Mouse (Mus musculus) limb, embryonic 12.5 days (tissue): Measurements from ENCODE around the gene Syce1. TPM values are rescaled to one million over a fixed set of nuclear protein-coding genes. Genes with fewer than 3 reads are reported as not detected.
"Not testable (repeated sequence)": the region's sequence is repeated elsewhere in the genome, so short reads cannot be mapped to it uniquely, and the experiment has no call there.

Experiments
- ATAC-seq: fragments of 200-750 bp; cut with Nextera tagmentation; 2 replicates; pipeline ENCODE4 v1.8.0; 2017; ENCODE audit warnings: low read depth, moderate TSS enrichment; ENCODE audit not compliant: insufficient number of reproducible peaks, insufficient read depth, low FRiP score, low TSS enrichment
- H3K27ac ChIP-seq: fragments of 300-500 bp; sonication (generic); 2 replicates; pipeline ENCODE4 v1.5.1; 2016; ENCODE audit warnings: mild to moderate bottlenecking, moderate library complexity
- H3K27me3 ChIP-seq: fragments of 300-500 bp; sonication (generic); 2 replicates; pipeline ENCODE4 v1.6.1; 2016; ENCODE audit warnings: mild to moderate bottlenecking, moderate library complexity
- H3K36me3 ChIP-seq: fragments of 300-500 bp; sonication (generic); 2 replicates; pipeline ENCODE4 v1.6.1; 2016; ENCODE audit warnings: mild to moderate bottlenecking, moderate library complexity
- H3K4me1 ChIP-seq: fragments of 300-500 bp; sonication (generic); replicated peaks from 2 replicates; pipeline ENCODE4 v1.6.1; 2016
- H3K4me2 ChIP-seq: fragments of 300-500 bp; sonication (generic); 2 replicates; pipeline ENCODE4 v1.6.1; 2016; ENCODE audit warnings: mild to moderate bottlenecking, moderate library complexity
- H3K4me3 ChIP-seq: fragments of 300-500 bp; sonication (generic); replicated peaks from 2 replicates; pipeline ENCODE4 v1.5.1; 2016; ENCODE audit warnings: mild to moderate bottlenecking
- H3K9ac ChIP-seq: fragments of 300-500 bp; sonication (generic); replicated peaks from 2 replicates; pipeline ENCODE4 v1.6.1; 2016; ENCODE audit warnings: mild to moderate bottlenecking, moderate library complexity
- H3K9me3 ChIP-seq: fragments of 300-500 bp; sonication (generic); 2 replicates; pipeline ENCODE4 v1.6.1; 2016; ENCODE audit warnings: mild to moderate bottlenecking, moderate library complexity
- WGBS: fragments of 180-500 bp; shearing (Covaris S2); methylation state at CpG from one replicate; pipeline ENCODE4 v1.1.7; 2016; 5-methylcytosine and 5-hydroxymethylcytosine counted together
- polyA plus RNA-seq: library from polyadenylated mRNA; unstranded; fragments of >200 nt; fragmentation: Nextera tagmentation; extraction: Ambion mirVana; gene quantifications from 2 replicates; pipeline ENCODE4 v1.2.1, GENCODE M21; 2016

The Syce1 gene
- polyA plus RNA-seq, 1 experiment from 2014 or later, result 0.69 TPM

GRCm38 (mm10) chr7:140765391-140765790, 22.3 kb downstream of the Syce1 start:
- H3K27me3 ChIP-seq, H3K4me2 ChIP-seq, H3K27ac ChIP-seq, H3K4me1 ChIP-seq, H3K9me3 ChIP-seq, H3K36me3 ChIP-seq, H3K4me3 ChIP-seq, ATAC-seq, H3K9ac ChIP-seq: not testable (repeated sequence)
- 76% methylated on average over 1 of the region's 1 CpGs for WGBS

- Histone ChIP-seq H3K27me3 (no peaks in the 10 kb centered on the region), H3K27ac (no peak within 1 kb of the TSS), H3K9me3 (no peaks in the 10 kb centered on the region), H3K36me3 (no peaks in the 10 kb centered on the region), H3K9ac (no peak within 1 kb of the TSS), H3K4me3 (no peak within 1 kb of the TSS), H3K4me1 (no peaks in the 10 kb centered on the region), H3K4me2 (no peak within 1 kb of the TSS)
- 82% methylated on average over 7 of the region's 7 CpGs for WGBS
- ATAC-seq, result no peak
These were observed 24.1 kb downstream of the Syce1 start, which contains the start of gene Cyp2e1 for GRCm38 (mm10) chr7:140763447-140764020. Cyp2e1 (plus strand) TSS chr7:140763739.

DNA sequence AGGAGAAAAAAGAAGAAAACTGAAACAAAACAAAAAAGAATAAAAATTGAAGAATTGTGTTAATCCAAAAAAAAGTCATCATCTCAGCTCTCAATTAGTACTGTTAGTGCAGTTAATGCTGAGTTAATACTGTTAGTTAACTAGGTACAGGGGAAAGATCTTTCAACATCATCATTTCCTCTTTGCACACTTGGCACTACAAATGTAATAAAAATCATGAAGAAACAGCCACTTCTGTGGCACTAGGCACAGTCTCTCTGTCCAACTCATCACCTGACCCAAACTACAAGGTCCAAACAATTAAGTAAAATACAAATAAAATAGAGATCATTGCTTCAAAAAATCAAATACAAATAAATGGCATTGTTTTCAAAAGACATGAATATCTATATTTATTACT, 27.0 kb downstream of the Syce1 start:
- Histone ChIP-seq H3K27ac (no peak overlapping the region), H3K36me3 (no peaks in the 10 kb centered on the region), H3K9ac (no peak overlapping the region), H3K4me1 (no peaks in the 10 kb centered on the region), H3K4me2 (no peak overlapping the region), H3K9me3 (no peaks in the 10 kb centered on the region), H3K27me3 (no peaks in the 10 kb centered on the region), H3K4me3 (no peak overlapping the region)
- no peak for ATAC-seq

DNA sequence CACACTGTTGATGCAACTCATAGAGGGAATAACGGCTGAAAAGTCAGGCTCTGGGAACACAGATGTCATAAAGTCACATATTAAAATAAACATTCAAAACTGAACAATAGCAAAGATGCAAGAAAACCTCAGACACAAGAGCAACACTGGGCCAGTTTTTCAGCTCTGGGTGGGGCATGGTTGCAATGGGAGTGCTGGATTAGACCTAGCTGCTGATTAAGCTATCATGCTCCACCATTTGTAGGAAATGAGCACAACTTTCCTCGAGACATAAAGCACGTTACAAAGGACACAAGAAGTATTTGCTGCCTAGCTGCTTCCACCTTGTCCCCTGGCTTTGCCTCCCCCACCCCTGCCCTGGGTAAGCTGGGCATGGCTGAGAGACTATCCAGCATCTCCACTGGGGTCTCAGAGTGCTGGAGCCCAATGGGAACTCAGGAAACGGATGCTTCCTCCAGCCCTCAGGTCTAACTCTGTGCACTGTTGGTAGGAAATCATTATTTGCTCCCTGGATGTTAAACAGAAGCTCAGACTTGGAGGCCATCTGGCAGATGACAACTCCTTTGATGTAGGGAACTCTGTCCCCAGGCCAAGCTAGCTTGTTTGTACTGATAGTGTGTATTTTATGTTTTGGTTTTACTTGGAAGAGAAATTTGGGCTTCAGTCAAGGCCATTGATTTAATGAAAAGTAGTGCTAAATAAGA, 31.3 kb downstream of the Syce1 start:
- no peak overlapping the region for H3K4me3 ChIP-seq
- no peak for ATAC-seq
- no peak overlapping the region for H3K9ac ChIP-seq
- H3K9me3 ChIP-seq, result no peaks in the 10 kb centered on the region
- H3K27ac ChIP-seq, result no peak overlapping the region
- no peaks in the 10 kb centered on the region for H3K27me3 ChIP-seq
- H3K4me2 ChIP-seq, result no peak overlapping the region
- no peaks in the 10 kb centered on the region for H3K36me3 ChIP-seq
- H3K4me1 ChIP-seq, result no peaks in the 10 kb centered on the region
- WGBS, result 68% methylated on average over 4 of the region's 4 CpGs

- H3K27me3 ChIP-seq, result no peaks in the 10 kb centered on the region
- no peak for ATAC-seq
- H3K9ac ChIP-seq, result no peak overlapping the region
- H3K4me1 ChIP-seq, result no peaks in the 10 kb centered on the region
- H3K36me3 ChIP-seq, result no peaks in the 10 kb centered on the region
- H3K4me3 ChIP-seq, result no peak overlapping the region
- no peak overlapping the region for H3K27ac ChIP-seq
- H3K9me3 ChIP-seq, result no peaks in the 10 kb centered on the region
- H3K4me2 ChIP-seq, result no peak overlapping the region
These were observed 33.1 kb downstream of the Syce1 start for GRCm38 (mm10) chr7:140754556-140754955.

DNA sequence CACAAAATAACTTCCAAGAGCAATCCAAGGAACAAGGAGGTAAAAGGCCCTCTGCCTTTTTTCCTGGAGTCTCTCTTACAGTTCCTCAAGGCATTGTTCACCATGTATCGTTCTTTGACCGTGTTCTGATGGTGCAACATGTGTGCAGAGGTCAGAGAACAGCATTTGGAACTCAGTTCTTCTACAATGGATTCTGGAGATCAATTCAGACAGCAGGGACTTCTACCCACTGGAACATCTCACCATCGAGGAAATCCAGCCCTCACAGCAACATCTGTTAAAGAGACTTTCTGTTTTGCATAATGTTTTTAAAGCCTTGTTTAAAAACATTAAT, 38.9 kb downstream of the Syce1 start:
- Histone ChIP-seq H3K9ac (no peak overlapping the region), H3K36me3 (no peaks in the 10 kb centered on the region), H3K4me2 (no peak overlapping the region), H3K27ac (no peak overlapping the region), H3K27me3 (no peaks in the 10 kb centered on the region), H3K4me1 (no peaks in the 10 kb centered on the region), H3K9me3 (no peaks in the 10 kb centered on the region), H3K4me3 (no peak overlapping the region)
- ATAC-seq, result no peak
- 75% methylated on average over 3 of the region's 3 CpGs for WGBS

- WGBS, result 81% methylated on average over 6 of the region's 6 CpGs
- no peak for ATAC-seq
These were observed 39.4 kb downstream of the Syce1 start for GRCm38 (mm10) chr7:140748116-140748826.

GRCm38 (mm10) chr7:140747402-140747801, 40.2 kb downstream of the Syce1 start:
- Histone ChIP-seq H3K4me2 (no peak overlapping the region), H3K9ac (no peak overlapping the region), H3K4me3 (no peak overlapping the region), H3K36me3 (no peaks in the 10 kb centered on the region), H3K27ac (no peak overlapping the region), H3K4me1 (no peaks in the 10 kb centered on the region), H3K27me3 (no peaks in the 10 kb centered on the region), H3K9me3 (no peaks in the 10 kb centered on the region)
- 90% methylated on average over 3 of the region's 3 CpGs for WGBS
- ATAC-seq, result no peak

More at GRCm38 (mm10) chr7:140748116-140748826, 39.4 kb downstream of the Syce1 start:
- Histone ChIP-seq H3K27ac (no peak overlapping the region), H3K9me3 (no peaks in the 10 kb centered on the region), H3K4me3 (no peak overlapping the region), H3K9ac (no peak overlapping the region), H3K4me1 (no peaks in the 10 kb centered on the region), H3K4me2 (no peak overlapping the region), H3K36me3 (no peaks in the 10 kb centered on the region), H3K27me3 (no peaks in the 10 kb centered on the region)

DNA sequence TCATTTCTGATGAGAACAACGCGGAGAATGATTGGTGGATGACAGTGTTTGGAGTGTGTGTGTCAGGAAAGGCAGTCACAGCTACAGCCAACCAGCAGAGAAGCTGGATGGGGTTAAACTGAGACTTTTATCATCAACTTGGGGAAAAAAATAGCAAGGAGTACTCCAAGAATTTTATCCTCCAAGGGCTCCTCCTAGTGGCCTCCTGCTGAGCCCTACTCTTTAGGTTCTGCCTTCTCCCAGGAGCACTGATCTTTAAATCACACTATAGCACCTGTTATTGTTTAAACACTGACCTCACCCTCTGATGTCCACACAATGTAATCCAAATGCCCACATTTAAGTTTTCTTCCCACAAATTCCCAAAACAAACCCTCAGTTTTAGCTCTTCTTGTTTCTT, 54.5 kb downstream of the Syce1 start:
- H3K4me3 ChIP-seq, result no peak overlapping the region
- no peak overlapping the region for H3K9ac ChIP-seq
- ATAC-seq, result no peak
- H3K27ac ChIP-seq, result no peak overlapping the region
- no peaks in the 10 kb centered on the region for H3K36me3 ChIP-seq
- 78% methylated on average over 2 of the region's 2 CpGs for WGBS
- H3K27me3 ChIP-seq, result no peaks in the 10 kb centered on the region
- H3K4me1 ChIP-seq, result no peaks in the 10 kb centered on the region
- no peaks in the 10 kb centered on the region for H3K9me3 ChIP-seq
- H3K4me2 ChIP-seq, result no peak overlapping the region
